Mouse (Mus musculus): ENCODE results near the gene Olfr119.
"Not testable (repeated sequence)": the region's sequence is repeated elsewhere in the genome, so short reads cannot be mapped to it uniquely, and the experiment has no call there.

Gene Olfr119

DNA sequence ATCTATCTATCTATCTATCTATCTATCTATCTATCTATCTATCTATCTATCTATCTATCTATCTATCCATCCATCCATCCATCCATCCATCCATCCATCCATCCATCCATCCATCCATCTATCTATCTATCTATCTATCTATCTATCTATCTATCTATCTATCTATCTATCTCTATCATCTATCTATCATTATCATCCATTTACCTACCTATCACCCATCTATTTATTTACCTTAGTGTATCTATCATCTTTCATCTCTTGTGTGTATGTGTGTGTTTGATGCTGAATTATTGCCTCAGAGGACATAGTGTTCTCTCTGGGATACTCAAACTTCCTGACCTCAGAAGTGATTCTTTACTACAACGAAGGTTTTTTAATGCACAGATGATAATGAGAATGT is at the start of gene Olfr119:
Olfr119 (plus strand) TSS at position 301 of the 400 bp plus-strand sequence.
- DNase-seq, result not testable (repeated sequence)

DNA sequence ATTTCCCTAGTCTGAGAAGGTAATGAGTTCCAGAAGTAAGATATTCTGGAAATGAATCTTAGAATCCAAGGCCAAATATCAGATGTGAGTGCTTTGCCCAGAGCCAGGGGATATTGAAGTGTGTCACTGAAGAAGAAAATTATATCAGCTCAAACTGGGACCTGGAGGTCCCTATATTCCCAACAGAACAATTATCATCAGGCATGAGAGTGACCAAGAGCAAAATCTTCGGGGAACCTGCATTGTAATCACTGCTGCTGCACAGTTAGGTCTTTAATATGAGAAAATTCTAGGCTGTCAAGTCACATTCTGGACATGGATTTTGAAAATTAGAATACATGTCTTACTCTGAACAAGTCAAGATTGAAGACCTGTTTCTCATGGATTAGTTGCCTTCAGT is 32.7 kb upstream of the Olfr119 start, which contains the start of gene Olfr117:
Olfr117 (minus strand) TSS at position 101 of the 400 bp plus-strand sequence.
- DNase-seq, result no peak

DNA sequence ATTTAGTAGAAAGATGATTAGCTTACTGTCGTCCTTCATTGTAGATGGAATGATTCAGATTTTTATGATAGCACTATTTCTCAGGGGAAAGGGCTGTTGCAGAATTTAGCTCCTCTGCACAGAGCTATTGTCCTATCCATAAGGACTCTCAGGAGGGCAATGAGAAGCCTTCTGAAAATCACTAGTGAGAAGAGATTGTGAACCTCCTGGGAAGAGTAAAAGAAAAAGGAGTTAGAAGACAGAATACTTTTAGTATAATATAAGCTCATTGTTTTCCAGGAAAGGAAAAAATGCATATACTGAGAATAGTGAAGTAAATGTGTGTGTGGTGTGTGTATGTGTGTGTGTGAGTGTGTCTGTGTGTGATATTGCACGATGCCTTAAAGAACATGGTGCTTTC is 29.7 kb upstream of the Olfr119 start, which contains the start of gene Olfr118:
Olfr118 (plus strand) TSS at position 301 of the 400 bp plus-strand sequence.
- no peak for DNase-seq

DNA sequence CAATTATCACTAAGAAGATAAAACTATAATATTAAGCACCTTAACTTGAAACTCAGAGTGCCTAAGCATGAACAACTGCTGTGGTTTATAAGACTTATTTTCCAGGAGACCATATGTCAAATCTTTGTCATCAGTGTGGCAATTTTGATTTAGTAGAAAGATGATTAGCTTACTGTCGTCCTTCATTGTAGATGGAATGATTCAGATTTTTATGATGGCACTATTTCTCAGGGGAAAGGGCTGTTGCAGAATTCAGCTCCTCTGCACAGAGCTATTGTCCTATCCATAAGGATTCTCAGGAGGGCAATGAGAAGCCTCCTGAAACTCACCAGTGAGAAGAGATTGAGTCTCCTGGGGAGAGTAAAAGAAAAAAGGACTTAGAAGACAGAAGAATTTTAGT is 25.1 kb downstream of the Olfr119 start, which contains the start of gene Olfr120:
Olfr120 (plus strand) TSS at position 301 of the 400 bp plus-strand sequence.
- no peak for DNase-seq

DNA sequence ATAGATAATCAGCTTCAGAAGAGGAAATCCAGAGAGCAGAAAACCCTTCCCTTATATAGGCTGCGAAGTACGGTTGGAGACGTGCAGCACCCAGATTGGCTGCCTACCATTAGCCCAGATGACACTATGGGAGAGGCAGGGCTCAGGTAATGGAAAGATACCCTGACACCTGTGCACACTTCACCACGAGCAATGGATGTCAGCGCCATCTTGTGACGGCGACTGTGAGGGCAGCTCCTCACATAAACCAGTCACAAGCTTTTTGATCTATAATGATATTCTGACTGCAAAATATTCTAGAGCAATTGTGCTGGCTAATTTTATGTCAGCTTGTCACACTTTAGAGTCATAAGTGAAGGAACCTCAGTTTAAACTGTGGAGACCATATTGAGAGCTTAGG is 41.7 kb downstream of the Olfr119 start:
- no peak for DNase-seq
